Mouse (Mus musculus) thymus, postnatal 10 days (tissue): ENCODE measurements around the gene Aak1.

Experiments used
- DNase-seq, 2 experiments: peaks; one replicate each; pipeline ENCODE4 v3.0.0; 2021; ENCODE audit warnings: low spot score in 2 of 2

Gene Aak1

GRCm38 (mm10) chr6:86886803-86887202 is 37.5 kb downstream of the Aak1 start:
- no peak for DNase-seq

GRCm38 (mm10) chr6:86897520-86897919 is 48.2 kb downstream of the Aak1 start:
- DNase-seq, result no peak

GRCm38 (mm10) chr6:86899053-86899452 is 49.7 kb downstream of the Aak1 start:
- DNase-seq, result no peak

DNA sequence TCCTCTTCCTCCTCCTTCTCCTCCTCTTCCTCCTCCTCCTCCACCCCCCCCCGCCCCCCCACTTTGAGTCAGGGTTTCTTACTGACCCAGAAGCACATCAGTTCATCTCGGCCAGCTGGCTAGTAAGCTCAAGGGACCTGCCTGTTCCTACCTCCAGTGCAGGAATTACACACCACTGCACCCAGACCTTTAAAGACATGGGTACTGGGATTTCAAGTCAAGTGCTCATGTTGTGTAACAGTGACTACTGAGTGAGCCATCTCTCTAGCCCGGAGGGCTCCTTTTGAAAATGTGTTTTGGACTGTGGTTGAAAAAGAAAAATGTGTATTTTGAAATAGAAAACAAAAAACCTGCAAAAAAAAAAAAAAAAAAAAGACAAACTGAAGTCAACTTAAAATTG is 50.6 kb downstream of the Aak1 start:
- no peak for DNase-seq

GRCm38 (mm10) chr6:86900546-86900945 is 51.2 kb downstream of the Aak1 start:
- DNase-seq, result no peak

GRCm38 (mm10) chr6:86905500-86905899 is 56.2 kb downstream of the Aak1 start:
- DNase-seq, result no peak

GRCm38 (mm10) chr6:86907191-86907590 is 57.9 kb downstream of the Aak1 start:
- DNase-seq, result no peak

DNA sequence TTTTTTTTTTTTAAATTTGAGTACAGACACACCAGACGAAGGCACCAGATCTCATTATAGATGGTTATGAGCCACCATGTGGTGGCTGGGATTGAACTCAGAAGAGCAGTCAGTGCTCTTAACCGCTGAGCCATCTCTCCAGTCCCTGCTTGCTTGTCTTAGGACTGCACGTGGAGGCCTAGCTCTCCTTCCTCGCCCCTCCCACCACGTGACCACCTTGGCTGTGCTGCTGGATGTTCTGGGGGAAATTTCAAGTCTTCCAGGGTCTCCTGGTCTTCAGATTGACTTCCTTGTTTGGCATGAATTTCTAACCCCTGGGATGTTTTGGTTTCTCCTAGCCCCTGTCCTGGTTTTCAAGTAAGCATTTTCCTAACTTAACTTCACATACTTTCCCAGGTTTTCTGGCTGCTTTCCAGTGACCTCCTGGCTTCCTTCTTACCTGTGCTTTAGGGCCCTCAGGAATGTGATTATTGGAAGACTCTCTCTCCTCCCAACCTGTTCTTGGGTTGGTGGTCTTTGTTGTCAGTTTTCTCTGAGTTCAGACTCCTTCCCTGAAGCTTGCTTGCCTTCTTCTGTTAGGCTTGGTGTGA is 59.3 kb downstream of the Aak1 start:
- DNase-seq, result no peak

GRCm38 (mm10) chr6:86909881-86910280 is 60.6 kb downstream of the Aak1 start:
- DNase-seq, result no peak

DNA sequence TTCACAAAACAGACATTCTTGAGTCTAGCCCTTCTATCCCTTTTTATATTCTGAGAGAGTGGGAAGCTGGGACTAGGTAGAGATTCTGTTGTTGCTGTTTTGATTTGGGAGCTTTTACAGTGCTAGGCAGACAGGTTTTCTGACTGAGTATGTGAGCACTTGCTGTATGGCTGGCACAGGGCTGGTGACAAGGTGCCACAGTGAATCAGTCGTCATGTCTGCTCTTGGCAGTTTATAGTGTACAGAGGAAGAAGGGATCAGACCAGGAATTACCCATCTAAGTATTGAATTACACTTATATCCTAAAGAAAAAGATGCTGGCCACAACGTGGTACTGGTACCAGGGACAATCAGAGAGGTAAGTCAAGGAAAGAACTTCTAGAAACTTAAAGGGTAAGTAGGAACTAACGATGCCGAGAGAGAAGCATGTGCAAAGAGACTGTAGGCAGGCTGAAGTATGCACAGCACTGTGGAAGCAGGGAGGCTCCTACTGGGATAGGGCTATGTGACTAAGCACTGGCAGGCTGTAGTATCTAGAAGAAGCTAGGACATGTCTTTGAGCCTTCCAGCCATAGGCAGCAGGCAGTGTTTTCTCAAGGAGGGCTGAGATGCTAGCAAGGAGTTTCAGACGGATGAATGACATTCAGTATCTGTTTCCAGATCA is 67.0 kb downstream of the Aak1 start:
- DNase-seq, result no peak

GRCm38 (mm10) chr6:86917231-86917630 is 67.9 kb downstream of the Aak1 start:
- no peak for DNase-seq

DNA sequence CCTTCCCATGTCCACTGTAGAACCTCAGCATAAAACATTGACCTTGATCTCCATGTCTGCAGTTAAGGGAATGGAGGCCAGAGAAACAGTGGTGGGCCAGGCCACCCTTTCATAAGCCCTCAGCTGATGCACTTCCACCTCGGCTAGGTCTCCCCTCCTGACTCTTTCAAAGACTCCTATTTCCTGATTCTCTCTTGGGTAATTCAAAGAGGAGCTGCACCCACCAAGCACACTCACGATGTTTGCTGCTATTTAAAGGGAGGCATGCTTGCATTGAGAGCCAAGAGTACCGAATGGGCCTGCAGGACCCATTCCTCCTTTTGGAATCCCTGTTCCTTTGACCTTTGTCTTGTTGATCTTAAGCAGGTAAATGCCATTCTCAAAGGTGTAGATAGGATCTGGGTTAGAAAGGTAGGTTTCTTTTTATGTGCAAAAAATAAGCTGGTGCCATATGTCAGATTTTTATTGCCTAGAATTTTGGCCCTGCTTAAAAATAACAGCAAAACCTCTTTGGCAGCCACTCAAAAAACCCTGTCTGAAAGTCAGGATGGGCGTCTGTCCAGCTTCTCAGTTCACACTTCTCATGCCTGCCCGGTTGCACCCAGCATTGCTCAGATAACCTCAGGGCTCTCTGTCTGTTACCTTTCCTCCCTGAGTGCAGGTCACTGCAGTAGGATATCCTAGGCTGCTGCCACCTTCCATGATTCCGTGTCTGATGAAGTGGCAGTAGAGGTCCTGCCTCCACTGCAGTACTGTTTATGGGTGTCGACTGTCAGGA is 68.9 kb downstream of the Aak1 start:
- no peak for DNase-seq

GRCm38 (mm10) chr6:86921880-86922279 is 72.6 kb downstream of the Aak1 start:
- DNase-seq, result peak; percentile 36 to 57

GRCm38 (mm10) chr6:86924746-86925145 is 75.4 kb downstream of the Aak1 start:
- DNase-seq, result no peak

- no peak for DNase-seq
These were observed 85.2 kb downstream of the Aak1 start for GRCm38 (mm10) chr6:86934541-86934940.

DNA sequence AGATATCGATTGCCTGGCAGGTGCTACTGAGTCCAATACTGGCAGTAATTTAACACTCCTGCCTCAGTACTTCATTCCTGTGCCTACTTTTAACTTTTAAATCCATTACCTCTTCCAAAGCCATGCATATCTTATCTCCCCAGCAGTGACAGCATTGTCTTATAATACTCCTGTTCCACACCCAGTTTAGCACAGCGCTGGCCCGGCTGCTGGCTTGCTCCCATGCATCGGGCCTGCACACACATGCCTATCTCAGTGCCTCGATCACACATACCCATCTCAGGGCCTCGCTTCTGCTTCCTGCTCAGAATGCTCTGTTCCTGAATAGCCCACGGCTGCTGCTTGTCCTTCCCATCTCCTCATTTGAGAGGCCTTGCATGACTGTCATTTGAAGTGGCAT is 90.5 kb downstream of the Aak1 start:
- no peak for DNase-seq

DNA sequence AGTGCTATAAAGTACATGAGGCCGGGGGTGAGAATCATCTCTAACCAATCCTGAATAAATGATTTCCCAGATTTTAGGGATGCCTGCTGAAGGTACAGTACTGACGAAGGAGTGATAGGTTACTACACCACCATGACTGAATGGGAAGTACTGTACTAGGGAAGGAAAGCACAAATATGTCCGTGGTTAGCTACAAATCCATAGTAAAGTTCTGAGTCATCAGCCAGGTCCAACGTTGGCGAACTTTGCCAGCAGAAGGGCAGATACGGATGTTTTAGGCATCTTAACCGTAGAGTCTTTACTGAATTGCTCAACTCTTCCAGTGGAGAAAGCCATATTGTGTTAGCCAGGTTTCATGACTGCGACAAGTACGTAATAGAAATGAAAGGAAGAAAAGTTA is 91.6 kb downstream of the Aak1 start:
- DNase-seq, result no peak

GRCm38 (mm10) chr6:86947100-86947499 is 97.8 kb downstream of the Aak1 start:
- no peak for DNase-seq

DNA sequence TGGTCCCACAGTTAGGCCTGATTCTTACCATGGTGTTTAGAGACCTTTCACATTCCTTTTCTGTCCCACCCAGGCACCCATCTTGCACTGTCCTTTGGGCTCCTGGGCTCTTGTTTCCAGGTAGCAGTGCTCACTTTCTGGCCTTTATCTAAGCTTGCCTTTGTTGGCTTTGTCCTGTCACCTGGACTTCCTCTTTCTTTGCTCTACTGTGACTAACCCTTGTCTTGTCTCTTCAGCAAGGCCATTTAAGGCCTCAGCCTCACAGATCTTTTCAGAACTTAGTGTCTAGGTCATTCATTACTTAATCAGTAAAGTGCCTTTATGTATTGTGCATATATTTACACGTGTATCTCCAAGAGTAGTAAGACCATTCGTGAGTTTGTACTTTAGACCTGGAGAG is 99.4 kb downstream of the Aak1 start:
- DNase-seq, result no peak

DNA sequence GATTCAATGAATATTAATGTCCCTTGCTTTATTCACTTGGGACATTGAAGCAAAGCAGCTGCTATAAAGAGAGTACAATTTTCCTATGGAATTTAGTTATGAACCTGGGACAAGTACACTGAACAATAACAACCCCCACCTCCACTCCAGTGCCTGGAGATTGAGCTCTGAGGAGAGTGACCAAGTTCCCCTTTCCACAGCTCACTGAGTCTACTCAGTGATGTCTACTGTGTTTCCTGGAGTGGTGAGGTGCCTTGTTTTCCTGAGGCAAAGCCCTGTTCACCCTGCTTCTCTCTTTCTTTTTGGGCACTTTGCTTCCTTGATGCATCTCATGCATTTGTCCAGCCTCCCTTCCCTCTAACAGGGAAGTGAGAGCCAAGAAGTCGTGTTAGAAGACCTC is 100.8 kb downstream of the Aak1 start:
- no peak for DNase-seq

DNA sequence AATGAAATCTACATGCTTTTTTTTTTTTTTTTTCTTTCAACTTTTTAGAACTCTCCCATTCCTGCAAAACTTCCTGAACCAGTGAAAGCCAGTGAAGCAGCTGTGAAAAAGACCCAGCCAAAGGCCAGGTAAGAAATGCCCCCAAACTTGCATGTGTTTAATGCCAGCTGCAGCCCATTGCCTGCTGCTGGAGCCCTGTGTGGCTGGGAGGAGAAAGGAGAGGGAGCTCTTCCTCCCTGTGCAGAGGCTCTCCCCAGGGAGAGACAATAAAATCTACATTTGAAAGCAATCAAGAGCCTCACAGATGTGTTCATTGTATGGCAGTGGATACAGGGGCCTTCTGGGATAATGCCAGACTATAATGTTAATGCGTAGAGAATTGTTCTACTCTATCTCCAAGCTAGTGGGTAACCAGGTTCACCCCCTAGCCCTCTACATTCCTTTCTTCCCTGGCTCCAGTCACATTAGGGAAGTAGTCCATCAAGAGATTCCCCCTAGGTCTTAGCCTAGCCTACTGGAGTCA is 101.5 kb downstream of the Aak1 start:
- DNase-seq, result no peak

GRCm38 (mm10) chr6:86955741-86956140 is 106.4 kb downstream of the Aak1 start:
- DNase-seq, result no peak

- peak; percentile 4 to 5 for DNase-seq
These were observed 106.9 kb downstream of the Aak1 start for GRCm38 (mm10) chr6:86956206-86956605.
